Mouse (Mus musculus) olfactory bulb, adult 2 months (tissue): ENCODE data around the gene Rin3.

Experiments
- CTCF ChIP-seq: fragments of 200-500 bp; IDR thresholded peaks from 2 replicates; pipeline ENCODE4 v1.5.1; 2012; ENCODE audit warnings: low read depth, mild to moderate bottlenecking, low read length, moderate library complexity; ENCODE audit not compliant: insufficient read depth
- POLR2A ChIP-seq: fragments of 200-500 bp; IDR thresholded peaks from 2 replicates; pipeline ENCODE4 v1.6.1; 2012; ENCODE audit warnings: mild to moderate bottlenecking, low read depth, low read length, moderate library complexity; ENCODE audit not compliant: insufficient read depth

- no peak for TF ChIP-seq CTCF
- TF ChIP-seq POLR2A, result no peak
Measured at GRCm38 (mm10) chr12:102390042-102390441, 107.2 kb downstream of the Rin3 start.
